Mouse (Mus musculus) yolk sac, embryonic 10.5 days (tissue): ENCODE results near the gene Ankef1.

Source experiments
- DNase-seq: peaks from one replicate; pipeline ENCODE4 v3.0.0-alpha.2; 2017; ENCODE audit warnings: low spot score

Ankef1 gene

GRCm38 (mm10) chr2:136501651-136502050, at the start of gene Ankef1:
Gene Ankef1 (plus strand): TSS chr2:136501910.
- no peak for DNase-seq

GRCm38 (mm10) chr2:136456468-136456867, 45.2 kb upstream of the Ankef1 start:
- DNase-seq = no peak

- DNase-seq = no peak
Observed at GRCm38 (mm10) chr2:136456875-136457274, 44.8 kb upstream of the Ankef1 start.

DNA sequence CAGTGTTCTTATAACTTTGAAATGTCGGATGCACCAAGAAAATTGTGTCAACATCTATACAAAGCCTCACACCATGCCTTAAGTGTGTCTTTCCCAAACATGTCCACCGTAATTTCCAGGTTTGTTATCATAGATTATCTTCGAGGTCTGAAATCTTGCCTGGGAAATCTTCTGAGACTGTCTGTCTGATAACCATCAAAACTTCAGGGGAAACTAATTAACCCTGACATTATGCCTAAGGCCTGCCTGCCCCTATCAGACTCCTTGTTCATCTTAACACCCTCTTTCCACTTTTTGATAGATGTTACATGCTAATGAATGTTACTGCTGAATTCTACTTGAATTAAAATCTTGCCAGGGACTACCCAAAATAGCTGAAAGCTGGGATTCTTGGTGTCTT, 24.1 kb upstream of the Ankef1 start:
- no peak for DNase-seq

DNA sequence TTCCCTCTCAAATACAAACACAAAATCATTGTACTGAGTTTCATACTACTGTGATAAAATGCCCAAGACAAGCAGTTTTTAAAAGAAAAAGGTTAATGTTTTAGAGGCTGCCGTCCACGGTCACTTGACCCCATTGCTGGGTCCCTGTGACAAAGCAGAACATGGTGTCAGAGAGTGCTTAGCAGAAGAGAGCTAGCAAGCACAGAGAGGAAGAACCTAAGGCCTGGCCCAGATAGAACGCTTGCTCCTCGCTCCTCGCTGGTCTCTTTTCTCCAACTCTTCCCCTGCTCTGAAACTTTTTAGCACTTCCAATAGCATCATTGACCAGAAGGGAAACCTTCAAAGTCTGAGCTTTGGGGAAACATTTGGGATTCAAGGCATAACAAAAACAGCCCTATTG, 19.4 kb upstream of the Ankef1 start:
- DNase-seq = no peak

DNA sequence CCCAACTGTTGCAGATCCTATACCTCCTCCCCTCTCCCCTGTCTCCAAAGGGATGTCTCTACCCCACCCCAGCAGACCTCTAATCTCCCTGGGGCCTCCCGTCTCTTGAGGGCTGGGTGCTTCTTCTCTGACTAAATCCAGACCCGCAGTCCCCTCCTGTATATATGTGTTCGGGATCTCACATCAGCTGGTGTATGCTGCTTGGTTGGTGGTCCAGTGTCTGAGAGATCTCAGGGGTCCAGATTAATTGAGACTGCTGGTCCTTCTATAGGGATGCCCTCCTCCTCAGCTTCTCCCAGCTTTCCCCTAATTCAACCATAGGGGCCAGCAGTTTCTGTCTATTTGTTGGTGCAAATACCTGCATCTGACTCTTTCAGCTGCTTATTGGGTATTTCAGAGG, 18.7 kb upstream of the Ankef1 start:
- DNase-seq = no peak

GRCm38 (mm10) chr2:136484955-136485354, 16.8 kb upstream of the Ankef1 start:
- no peak for DNase-seq

DNA sequence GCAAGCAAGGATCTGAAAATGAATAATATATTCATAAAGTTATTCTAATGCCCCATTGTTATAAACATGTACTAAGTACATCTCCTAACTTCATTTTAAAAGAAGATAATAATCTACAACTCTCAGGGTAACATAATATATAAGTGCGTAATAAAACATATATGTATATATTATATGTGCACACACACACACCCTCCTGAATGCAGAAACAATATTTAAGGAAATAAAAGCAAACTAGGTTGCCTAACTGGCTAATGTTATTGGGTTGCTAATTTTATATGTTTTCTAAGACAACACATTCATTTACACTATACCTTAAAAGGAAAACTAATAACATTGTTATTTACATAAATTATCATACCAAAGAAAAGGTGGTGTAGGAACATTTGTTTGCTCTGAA, 16.3 kb upstream of the Ankef1 start:
- DNase-seq = no peak

GRCm38 (mm10) chr2:136485815-136486619, 15.7 kb upstream of the Ankef1 start:
- peak; percentile 62 for DNase-seq

GRCm38 (mm10) chr2:136486986-136487385, 14.7 kb upstream of the Ankef1 start:
- no peak for DNase-seq

DNA sequence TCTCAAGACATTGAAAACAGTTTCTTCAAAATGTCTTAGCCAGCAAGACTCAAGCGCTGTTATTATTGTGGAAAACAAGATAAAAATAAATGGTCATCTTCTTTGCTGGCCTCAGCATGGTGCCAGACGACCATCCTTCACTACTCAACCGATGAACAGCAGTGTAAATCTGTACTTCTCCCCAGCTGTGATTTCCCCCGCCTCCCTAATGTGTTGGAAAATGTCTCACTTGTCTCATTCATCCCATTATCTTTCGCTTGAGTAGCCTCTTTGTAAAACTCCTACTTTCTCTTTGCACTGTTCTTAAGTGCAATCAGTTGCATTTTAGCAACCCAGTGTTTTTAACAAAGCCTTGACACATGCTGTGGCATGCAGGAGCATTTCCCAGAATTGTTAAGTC, 9.4 kb downstream of the Ankef1 start:
- DNase-seq = no peak

DNA sequence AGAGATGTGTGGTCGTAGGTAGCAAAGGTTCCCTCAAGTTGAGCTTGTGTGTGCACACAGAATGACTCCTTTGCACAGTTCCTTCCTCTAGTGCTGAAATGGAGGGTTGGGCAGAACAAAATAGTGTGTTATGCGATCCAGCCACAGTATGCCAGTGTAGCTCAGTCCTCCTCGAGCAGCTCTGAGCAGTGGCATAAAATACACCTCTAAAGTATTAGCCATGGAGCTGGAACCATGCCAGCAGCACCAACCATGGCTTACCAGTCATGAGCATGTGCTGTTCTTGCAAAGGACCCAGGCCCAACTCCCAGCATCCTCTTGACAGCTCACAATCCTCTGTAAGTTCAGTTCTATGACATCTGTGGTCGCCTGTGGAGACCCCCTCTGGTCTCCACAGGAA, 10.0 kb downstream of the Ankef1 start:
- no peak for DNase-seq

DNA sequence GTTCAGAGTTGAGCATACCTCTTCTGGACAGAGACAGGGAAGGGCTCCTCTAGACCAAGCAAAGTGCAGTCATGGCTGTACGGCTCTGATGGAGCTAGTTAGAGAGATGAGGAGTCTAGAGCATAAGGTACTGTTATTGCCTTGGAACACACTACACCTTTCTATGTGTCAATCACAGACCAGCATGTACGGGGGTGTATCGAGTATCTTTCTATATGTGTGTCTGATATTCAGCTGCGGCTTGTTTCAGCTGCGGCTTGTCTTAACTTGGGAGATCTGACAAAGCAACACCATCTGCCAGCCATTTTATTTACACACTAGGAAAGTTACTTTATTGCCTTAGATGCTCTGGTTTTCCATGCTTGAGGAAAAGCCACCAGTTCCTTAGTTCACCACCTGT, 11.1 kb downstream of the Ankef1 start:
- no peak for DNase-seq

DNA sequence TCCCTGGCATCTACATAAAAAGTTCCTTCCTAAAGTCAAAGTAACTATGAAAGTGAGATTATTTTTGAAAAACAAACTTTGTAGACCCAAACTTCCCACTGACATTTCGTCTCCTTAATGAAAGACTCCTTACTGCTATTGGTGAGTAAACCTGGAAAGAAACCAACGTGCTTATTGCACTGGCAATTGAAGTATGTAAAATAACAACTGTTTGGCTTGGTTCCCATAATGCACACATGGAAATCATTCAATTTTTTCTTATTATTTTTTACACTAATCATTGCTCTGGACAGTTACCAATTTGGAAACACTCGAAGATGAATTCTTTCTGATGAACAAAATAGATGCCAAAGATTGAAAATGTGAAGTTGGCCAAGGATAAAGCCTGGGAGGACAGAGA, 12.1 kb downstream of the Ankef1 start:
- DNase-seq = no peak

- no peak for DNase-seq
Observed at GRCm38 (mm10) chr2:136515501-136515900, 13.8 kb downstream of the Ankef1 start.

DNA sequence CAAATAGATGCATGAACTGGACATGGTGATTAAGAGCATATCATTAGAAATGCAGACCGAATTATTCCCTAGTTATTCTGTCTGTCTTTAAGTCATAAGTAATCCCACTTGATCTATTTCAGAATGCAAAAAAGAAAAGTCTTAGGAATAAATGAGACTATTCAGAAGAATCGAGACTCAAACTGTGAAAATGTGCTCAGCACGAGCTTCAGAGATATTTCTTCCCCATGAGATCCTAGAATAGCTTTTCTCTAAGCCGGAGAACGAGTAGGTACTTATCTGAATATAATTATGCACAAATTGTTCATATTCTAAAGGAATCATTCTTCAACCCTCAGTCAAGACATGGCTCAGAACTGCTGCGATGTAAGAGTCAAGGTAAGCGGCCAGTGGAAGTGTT, 27.2 kb downstream of the Ankef1 start:
- no peak for DNase-seq

DNA sequence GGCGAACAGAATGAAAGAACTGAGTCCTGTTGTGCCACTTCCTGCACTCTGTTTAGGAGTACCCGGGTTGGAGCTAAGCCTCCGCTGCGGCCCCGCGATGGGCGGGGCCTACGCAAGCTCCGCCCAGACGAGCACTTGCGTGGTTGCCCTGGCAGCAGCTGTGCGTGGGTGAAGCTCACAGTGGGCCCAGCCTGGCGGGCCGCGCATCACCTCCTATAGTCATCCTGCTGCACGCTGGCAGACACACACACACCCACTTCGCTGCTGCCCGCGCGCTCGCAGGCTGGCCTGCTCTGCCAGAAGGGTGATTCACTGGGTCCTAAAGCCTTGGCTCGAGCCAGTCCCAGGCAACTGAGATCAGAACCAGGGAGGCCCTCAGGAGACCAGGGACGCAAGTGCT, 30.3 kb downstream of the Ankef1 start:
- peak; percentile 49 for DNase-seq

GRCm38 (mm10) chr2:136558020-136558419, 56.3 kb downstream of the Ankef1 start:
- no peak for DNase-seq

- no peak for DNase-seq
Observed at GRCm38 (mm10) chr2:136562336-136562735, 60.6 kb downstream of the Ankef1 start.

DNA sequence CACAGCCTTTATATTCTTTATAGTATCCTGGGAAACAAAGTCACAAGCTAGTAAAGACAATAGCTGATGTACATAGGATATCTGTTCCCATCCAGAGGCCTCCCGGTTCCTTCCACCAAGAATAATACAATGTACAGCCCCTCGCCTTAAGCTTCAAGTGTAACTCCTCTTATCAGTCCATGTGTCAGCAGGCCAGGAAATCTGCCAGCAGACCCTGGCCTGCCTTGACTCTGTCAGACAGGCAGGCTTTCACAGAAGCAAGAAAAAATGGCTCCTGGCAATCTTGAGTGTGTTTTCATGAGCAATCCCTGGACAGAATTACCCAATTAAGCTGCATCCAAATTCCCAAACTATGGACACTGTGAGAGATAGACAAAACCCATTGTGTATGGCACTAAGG, 69.1 kb downstream of the Ankef1 start:
- DNase-seq = no peak

DNA sequence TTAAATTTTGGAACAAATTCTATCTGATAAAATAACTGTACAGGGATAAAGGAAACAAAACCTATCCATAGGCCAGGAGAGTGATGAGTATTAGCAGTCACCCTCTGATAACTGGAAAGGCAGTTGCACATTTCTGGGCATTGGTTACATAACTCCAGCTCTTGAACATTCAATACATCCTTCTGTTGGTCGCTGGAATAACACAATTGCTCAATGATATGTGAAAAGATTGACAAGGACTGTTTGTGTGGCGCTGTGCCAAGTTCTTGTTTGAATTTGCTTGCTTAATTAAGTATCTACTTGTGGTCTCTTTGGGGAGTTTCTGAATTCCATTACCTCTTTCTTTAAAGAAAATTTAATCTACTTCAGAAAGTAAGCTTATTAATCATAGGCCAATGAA, 81.1 kb downstream of the Ankef1 start:
- no peak for DNase-seq

GRCm38 (mm10) chr2:136588811-136589210, 87.1 kb downstream of the Ankef1 start:
- DNase-seq = no peak

DNA sequence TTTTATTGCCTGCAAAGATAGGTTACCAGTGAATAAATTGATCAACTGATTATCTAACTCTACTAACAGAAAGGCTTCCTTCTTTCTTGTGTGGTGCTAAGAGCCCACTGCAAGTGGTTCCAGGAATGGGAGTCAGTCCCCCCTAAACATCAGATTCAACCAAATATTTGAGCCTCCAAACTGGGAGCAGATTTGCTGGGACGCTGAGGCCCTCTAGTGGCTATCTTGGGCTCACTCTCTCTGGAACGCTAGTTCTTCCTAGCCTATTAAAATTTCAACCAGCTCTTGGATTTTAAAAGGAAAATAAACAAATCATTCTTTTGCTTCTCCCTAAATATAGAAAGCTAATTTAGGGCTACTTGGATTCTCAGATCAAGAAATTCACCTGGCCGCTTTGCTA, 94.7 kb downstream of the Ankef1 start:
- no peak for DNase-seq

- DNase-seq = no peak
Observed at GRCm38 (mm10) chr2:136598743-136599142, 97.0 kb downstream of the Ankef1 start.
